Mouse (Mus musculus) kidney, adult 2 months (tissue): ENCODE measurements around the gene Creb5. TPM values are rescaled to one million over a fixed set of nuclear protein-coding genes. Genes with fewer than 3 reads are reported as not detected.
A peak's percentile ranks its signal among the peaks of the same experiment; 100 is the strongest.

ENCODE experiments used
- DNase-seq: peaks from one replicate; pipeline ENCODE4 v3.0.0; 2021
- H3K27ac ChIP-seq: fragments of 200-500 bp; 2 replicates; pipeline ENCODE4 v1.5.1; 2012; ENCODE audit warnings: low read depth, low read length, control low read depth, inconsistent platforms; ENCODE audit not compliant: insufficient read depth
- H3K27me3 ChIP-seq: fragments of 200-500 bp; replicated peaks from 2 replicates; pipeline ENCODE4 v1.6.1; 2012; ENCODE audit warnings: mild to moderate bottlenecking, moderate library complexity, low read length, inconsistent platforms; ENCODE audit not compliant: control insufficient read depth, insufficient read depth
- H3K36me3 ChIP-seq: fragments of 200-500 bp; 2 replicates; pipeline ENCODE4 v1.6.1; 2012; ENCODE audit warnings: mild to moderate bottlenecking, moderate library complexity, low read length, inconsistent platforms; ENCODE audit not compliant: control insufficient read depth, insufficient read depth
- H3K4me1 ChIP-seq: fragments of 200-500 bp; 2 replicates; pipeline ENCODE4 v1.6.1; 2011; ENCODE audit warnings: low read length; ENCODE audit not compliant: control insufficient read depth, insufficient read depth
- H3K4me3 ChIP-seq: fragments of 200-500 bp; 2 replicates; pipeline ENCODE4 v1.5.1; 2011; ENCODE audit warnings: mild to moderate bottlenecking, low read depth, low read length, control low read depth; ENCODE audit not compliant: insufficient read depth
- CTCF ChIP-seq: fragments of 200-500 bp; conservative IDR thresholded peaks from 2 replicates; pipeline ENCODE4 v1.5.1; 2011; ENCODE audit warnings: low read depth, mild to moderate bottlenecking, control low read depth, low read length, moderate library complexity, mixed read lengths; ENCODE audit not compliant: insufficient read depth, insufficient read length
- POLR2A ChIP-seq: fragments of 200-500 bp; IDR thresholded peaks from one replicate; pipeline ENCODE4 v1.6.1; 2011; ENCODE audit warnings: low read depth, low read length, control low read depth
- WGBS: fragments of 180-500 bp; shearing (Covaris S2); methylation state at CpG from one replicate; pipeline ENCODE4 v1.1.7; 2018; 5-methylcytosine and 5-hydroxymethylcytosine counted together
- polyA plus RNA-seq: library from polyadenylated mRNA; depleted of rRNA; stranded (reverse); fragments of >200 nt; gene quantifications from 2 replicates; pipeline ENCODE4 v1.2.3, GENCODE M21; 2012

The Creb5 gene
- polyA plus RNA-seq, 1 experiment = 0.67 TPM

GRCm38 (mm10) chr6:53720009-53720408 lies 432.9 kb downstream of the Creb5 start:
- no peak for DNase-seq
- TF ChIP-seq POLR2A = no peak
- no peak for TF ChIP-seq CTCF
- Histone ChIP-seq H3K27ac (no peak overlapping the region), H3K36me3 (no peaks in the 10 kb centered on the region), H3K4me1 (no peaks in the 10 kb centered on the region), H3K4me3 (no peak overlapping the region), H3K27me3 (no peaks in the 10 kb centered on the region)
- 86% methylated on average over 3 of the region's 3 CpGs for WGBS

- DNase-seq = peak; percentile 70
- no peak overlapping the region for H3K27ac ChIP-seq
- H3K36me3 ChIP-seq = no peaks in the 10 kb centered on the region
- H3K4me1 ChIP-seq = no peaks in the 10 kb centered on the region
- WGBS = 9% methylated on average over 9 of the region's 9 CpGs
- H3K4me3 ChIP-seq = no peak overlapping the region
- no peaks in the 10 kb centered on the region for H3K27me3 ChIP-seq
- TF ChIP-seq CTCF = peak; percentile 94
- TF ChIP-seq POLR2A = no peak
Observed at GRCm38 (mm10) chr6:53721595-53721994, 434.5 kb downstream of the Creb5 start.

DNA sequence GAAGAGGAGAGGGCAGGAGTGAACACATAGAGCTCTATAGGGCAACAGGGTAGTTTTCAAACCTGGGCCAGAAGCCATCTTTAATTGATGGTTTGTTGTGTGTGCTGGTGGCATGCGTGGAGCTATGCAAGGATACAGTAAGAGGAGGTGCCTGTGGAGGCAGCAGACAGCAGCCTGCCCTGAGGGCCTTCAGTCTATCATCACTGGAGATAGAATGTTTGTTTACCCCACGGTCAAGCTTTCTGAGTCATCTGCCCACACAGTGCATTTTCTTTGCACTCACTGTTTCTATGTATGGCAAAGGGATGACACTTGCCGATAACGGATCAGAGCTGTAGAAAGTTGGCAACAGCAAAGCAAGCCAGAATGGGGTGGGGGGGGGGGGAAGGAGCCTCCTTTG lies 435.6 kb downstream of the Creb5 start:
- Histone ChIP-seq H3K4me1 (no peaks in the 10 kb centered on the region), H3K27me3 (no peaks in the 10 kb centered on the region), H3K27ac (no peak overlapping the region), H3K4me3 (no peak overlapping the region), H3K36me3 (no peaks in the 10 kb centered on the region)
- DNase-seq = no peak
- 92% methylated on average over 4 of the region's 4 CpGs for WGBS
- TF ChIP-seq CTCF (no peak), POLR2A (no peak)

GRCm38 (mm10) chr6:53730487-53730886 lies 443.4 kb downstream of the Creb5 start:
- Histone ChIP-seq H3K27ac (no peak overlapping the region), H3K4me3 (no peak overlapping the region), H3K36me3 (no peaks in the 10 kb centered on the region), H3K27me3 (no peaks in the 10 kb centered on the region), H3K4me1 (peaks cover 6% of the 10 kb centered on the region; the same call in 1 of the 2 replicates)
- TF ChIP-seq CTCF = no peak
- no peak for TF ChIP-seq POLR2A
- 43% methylated on average over 7 of the region's 7 CpGs for WGBS
- DNase-seq = peak; percentile 15

GRCm38 (mm10) chr6:53730996-53731485 lies 444.0 kb downstream of the Creb5 start:
- TF ChIP-seq CTCF = no peak
- TF ChIP-seq POLR2A = no peak
- Histone ChIP-seq H3K27ac (no peak overlapping the region), H3K4me3 (no peak overlapping the region), H3K36me3 (no peaks in the 10 kb centered on the region), H3K4me1 (peaks cover 6% of the 10 kb centered on the region; the same call in 1 of the 2 replicates), H3K27me3 (no peaks in the 10 kb centered on the region)
- DNase-seq = peak; percentile 88
- 52% methylated on average over 5 of the region's 5 CpGs for whole genome bisulfite sequencing

- H3K27me3 ChIP-seq = no peaks in the 10 kb centered on the region
- WGBS = 95% methylated on average over 1 of the region's 1 CpGs
- TF ChIP-seq CTCF (no peak), POLR2A (no peak)
- H3K36me3 ChIP-seq = no peaks in the 10 kb centered on the region
- peaks cover 6% of the 10 kb centered on the region; the same call in 1 of the 2 replicates for H3K4me1 ChIP-seq
- no peak for DNase-seq
- H3K27ac ChIP-seq = no peak overlapping the region
- H3K4me3 ChIP-seq = no peak overlapping the region
Observed at GRCm38 (mm10) chr6:53733546-53733945, 446.5 kb downstream of the Creb5 start.

- no peaks in the 10 kb centered on the region for H3K27me3 ChIP-seq
- TF ChIP-seq CTCF (no peak), POLR2A (no peak)
- 26% methylated on average over 4 of the region's 4 CpGs for WGBS
- H3K36me3 ChIP-seq = no peaks in the 10 kb centered on the region
- H3K4me3 ChIP-seq = no peak overlapping the region
- peak; percentile 8 for DNase-seq
- no peak overlapping the region for H3K27ac ChIP-seq
- H3K4me1 ChIP-seq = peaks cover 6% of the 10 kb centered on the region; the same call in 1 of the 2 replicates
Observed at GRCm38 (mm10) chr6:53733999-53734398, 446.9 kb downstream of the Creb5 start.
